Comparison of ENCODE assay signal across 9 mouse cellular contexts in the genomic region with DNA sequence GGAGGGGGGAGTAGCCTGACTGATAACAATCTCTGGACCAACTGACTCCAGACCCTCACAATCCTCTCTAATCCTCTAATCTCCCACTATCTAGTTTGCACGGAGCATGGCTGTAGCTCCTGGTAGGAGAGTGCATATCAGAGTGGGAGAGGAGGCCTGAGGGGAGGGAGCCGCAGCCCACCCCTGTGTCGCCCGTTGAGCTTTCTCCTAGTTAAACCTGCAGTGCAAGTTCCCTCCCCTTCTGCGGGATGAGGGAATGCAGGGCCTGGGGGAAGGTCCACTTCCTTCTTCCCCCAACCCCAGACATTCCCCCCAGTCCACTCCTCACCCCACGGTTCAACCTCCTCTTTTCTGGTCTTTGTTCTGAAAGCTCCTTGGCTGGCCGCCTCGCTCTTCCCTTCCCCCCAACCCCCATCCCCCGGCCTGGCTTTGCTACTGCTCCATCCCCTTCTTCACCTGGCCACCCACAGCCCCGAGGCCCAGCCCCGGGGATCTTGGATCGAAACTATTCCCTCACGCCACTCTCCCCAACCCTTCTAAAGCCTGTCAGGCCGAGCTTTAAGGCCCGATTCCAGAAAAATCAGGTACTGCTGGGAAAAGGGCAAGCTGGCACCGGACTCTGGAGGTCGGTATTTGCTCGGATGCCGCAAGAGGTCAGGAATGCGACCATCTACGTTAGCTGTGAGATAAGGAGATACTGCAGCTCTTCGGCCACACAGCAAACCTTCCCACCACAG. TPM values are rescaled to one million over a fixed set of nuclear protein-coding genes. Genes with fewer than 3 reads are reported as not detected.
DNase-seq lines count a peak whose midpoint lies in the region; ATAC-seq lines count a peak whose summit lies in the region.
"Had no signal": no experiment of that assay in that cellular context is flagged by ENCODE, and none has a peak within 500 bp of the region (broad histone marks: within the 10 kb centered on the region; RNA-seq: fewer than 3 reads in every experiment).

No protein-coding gene starts in this region.

- peaks cover 46% of the 10 kb centered on the region for H3K27me3 ChIP-seq in hindbrain, embryonic 14.5 days (ENCODE audit: control insufficient read depth, insufficient read depth, low read length)

- WGBS in hindbrain, embryonic 14.5 days: 9% methylated on average over 21 of the region's 22 CpGs

- H3K4me3 ChIP-seq in hindbrain, embryonic 14.5 days (replicated peaks; ENCODE audit: low read length): no peak overlapping the region

- H3K4me1 ChIP-seq in hindbrain, embryonic 14.5 days (replicated peaks; ENCODE audit: control insufficient read depth, insufficient read depth, low read length): peaks cover 8% of the 10 kb centered on the region; the same call in 1 of the 2 replicates

- peak; percentile 26 to 27 for DNase-seq in cerebellum, postnatal 10 days
- DNase-seq in cerebellum, adult 8-10 months: no peak
- DNase-seq in embryo, embryonic 10 days (ENCODE audit: low spot score): peak; percentile 70
- no peak for DNase-seq in hindbrain, embryonic 14.5 days (ENCODE audit: low spot score)
- DNase-seq in cerebellum, adult 9-11 months: no peak
- no peak for DNase-seq in right cerebral cortex, postnatal 4 days

- no peaks in the 10 kb centered on the region for H3K36me3 ChIP-seq in hindbrain, embryonic 14.5 days (replicated peaks; ENCODE audit: control insufficient read depth, insufficient read depth)

- no peak overlapping the region for H3K27ac ChIP-seq in hindbrain, embryonic 14.5 days

- H3K9me3 ChIP-seq in hindbrain, embryonic 14.5 days (ENCODE audit: control insufficient read depth, low read length): no peaks in the 10 kb centered on the region

- H3K4me2 ChIP-seq in hindbrain, embryonic 14.5 days (replicated peaks): peak overlapping the region; percentile 15

- H3K9ac ChIP-seq in hindbrain, embryonic 14.5 days: peak overlapping the region; percentile 24; the same call in 1 of the 2 replicates

- no peak for ATAC-seq in hindbrain, embryonic 14.5 days (ENCODE audit: low FRiP score)
- peak; percentile 20; the same call in 1 of the 2 replicates for ATAC-seq in megakaryocyte, adult 5-6 weeks (ENCODE audit: poor library complexity, severe bottlenecking)
- ATAC-seq in monocyte, adult 5-6 weeks (replicated peaks; ENCODE audit: insufficient number of reproducible peaks, low FRiP score, low TSS enrichment, poor library complexity, severe bottlenecking): no peak

RNA-seq across cellular contexts. Expression of a gene that starts 2.7 kb away (rescaled TPM):
- polyA plus RNA-seq in hindbrain, embryonic 14.5 days (2014; fragmentation: Nextera tagmentation; extraction: Ambion mirVana): 8.6 and 15.7 TPM in 2 replicates
- total RNA-seq in megakaryocyte, adult 5-6 weeks (2015): 0.22 and 0.23 TPM in 2 replicates
- 0.89 and 1.7 TPM in 2 replicates for total RNA-seq in megakaryocyte, adult 5-6 weeks (2017)
- total RNA-seq in monocyte, adult 5-6 weeks (2017): 1.1 to 4.4 TPM (median 3.5 TPM) in 3 replicates

RNA-seq across cellular contexts. Expression of a gene that starts 21.0 kb away (rescaled TPM):
- polyA plus RNA-seq in hindbrain, embryonic 14.5 days (2014; fragmentation: Nextera tagmentation; extraction: Ambion mirVana): 4.1 and 6.8 TPM in 2 replicates
- not detected in 2 replicates for total RNA-seq in megakaryocyte, adult 5-6 weeks (2015)
- not detected in 2 replicates for total RNA-seq in megakaryocyte, adult 5-6 weeks (2017)
- 0.19 to 0.68 TPM in 2 of 3 replicates, not detected in the other for total RNA-seq in monocyte, adult 5-6 weeks (2017)
- total RNA-seq: common myeloid progenitor, adult 5-6 weeks had no signal

RNA-seq across cellular contexts. Expression of a gene that starts 48.3 kb away (rescaled TPM):
- polyA plus RNA-seq in hindbrain, embryonic 14.5 days (2014; fragmentation: Nextera tagmentation; extraction: Ambion mirVana): 83.6 and 93.2 TPM in 2 replicates
- 78.2 and 82.3 TPM in 2 replicates for total RNA-seq in megakaryocyte, adult 5-6 weeks (2015)
- total RNA-seq in megakaryocyte, adult 5-6 weeks (2017): 199 and 204 TPM in 2 replicates
- 248 to 278 TPM (median 251 TPM) in 3 replicates for total RNA-seq in monocyte, adult 5-6 weeks (2017)

Comparison
In these comparisons a context has a peak if more than half of its experiments do, and no peak if none do; other contexts are left out.
1. DNase-seq: peak in cerebellum, postnatal 10 days (2 of 2) and embryo, embryonic 10 days (single experiment); none in cerebellum, adult 8-10 months (single experiment), hindbrain, embryonic 14.5 days (single experiment), cerebellum, adult 9-11 months (single experiment) and right cerebral cortex, postnatal 4 days (single experiment).